Mouse (Mus musculus) ES-E14 (cell line): Measurements from ENCODE around the gene Stx11.

ENCODE experiments used
- CHD2 ChIP-seq: IDR thresholded peaks from 2 replicates; pipeline ENCODE4 v1.6.1; 2014; ENCODE audit warnings: mild to moderate bottlenecking, low read depth, low read length, inconsistent platforms
- HCFC1 ChIP-seq: IDR thresholded peaks from 2 replicates; pipeline ENCODE4 v1.6.1; 2012; ENCODE audit warnings: low read length, inconsistent platforms, borderline replicate concordance; ENCODE audit not compliant: insufficient read depth

DNA sequence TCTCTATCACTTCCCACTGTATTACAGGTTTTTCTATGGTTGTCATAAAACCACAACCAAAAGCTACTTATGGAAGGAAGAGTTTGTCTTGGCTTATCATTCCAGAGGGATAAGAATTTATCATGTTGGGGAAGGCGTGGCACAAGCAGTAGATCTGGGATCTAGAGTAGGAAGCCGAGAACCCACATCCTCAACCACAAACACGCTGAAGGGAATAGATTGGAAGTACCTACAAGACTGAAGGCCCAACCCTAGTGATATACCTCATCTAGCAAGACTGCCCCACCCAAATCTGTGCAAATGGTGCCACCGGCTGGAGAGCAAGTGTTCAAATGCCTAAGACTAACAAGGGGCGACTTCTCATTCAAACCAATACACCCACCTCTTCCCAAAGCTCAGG lies 28.5 kb downstream of the Stx11 start:
- TF ChIP-seq CHD2, result no peak
- TF ChIP-seq HCFC1, result no peak
